Mouse (Mus musculus): ENCODE measurements around the gene Adcyap1r1.

The Adcyap1r1 gene

GRCm38 (mm10) chr6:55451771-55452371, at the start of gene Adcyap1r1:
Gene Adcyap1r1, plus strand, starts transcription at chr6:55451978.
- no peak for DNase-seq (ENCODE audit: low read depth, low spot score)

GRCm38 (mm10) chr6:55402041-55402776, 49.6 kb upstream of the Adcyap1r1 start:
- DNase-seq (ENCODE audit: low read depth, low spot score): no peak

- no peak for DNase-seq (ENCODE audit: low read depth, low spot score)
These were observed 48.1 kb upstream of the Adcyap1r1 start for GRCm38 (mm10) chr6:55403411-55404309.

- no peak for DNase-seq (ENCODE audit: low read depth, low spot score)
These were observed 47.3 kb upstream of the Adcyap1r1 start for GRCm38 (mm10) chr6:55404421-55404990.

- no peak for DNase-seq (ENCODE audit: low read depth, low spot score)
These were observed 44.4 kb upstream of the Adcyap1r1 start for GRCm38 (mm10) chr6:55407345-55407744.

GRCm38 (mm10) chr6:55410119-55410775, 41.5 kb upstream of the Adcyap1r1 start:
- no peak for DNase-seq (ENCODE audit: low read depth, low spot score)

- no peak for DNase-seq (ENCODE audit: low read depth, low spot score)
These were observed 40.8 kb upstream of the Adcyap1r1 start for GRCm38 (mm10) chr6:55410977-55411376.

GRCm38 (mm10) chr6:55416202-55416601, 35.6 kb upstream of the Adcyap1r1 start:
- DNase-seq (ENCODE audit: low read depth, low spot score): no peak

- DNase-seq (ENCODE audit: low read depth, low spot score): no peak
These were observed 32.9 kb upstream of the Adcyap1r1 start for GRCm38 (mm10) chr6:55418746-55419410.

- no peak for DNase-seq (ENCODE audit: low read depth, low spot score)
These were observed 31.4 kb upstream of the Adcyap1r1 start for GRCm38 (mm10) chr6:55420411-55420810.

GRCm38 (mm10) chr6:55420869-55421361, 30.9 kb upstream of the Adcyap1r1 start:
- DNase-seq (ENCODE audit: low read depth, low spot score): no peak

GRCm38 (mm10) chr6:55432121-55432520, 19.7 kb upstream of the Adcyap1r1 start:
- DNase-seq (ENCODE audit: low read depth, low spot score): no peak

- no peak for DNase-seq (ENCODE audit: low read depth, low spot score)
These were observed 17.4 kb upstream of the Adcyap1r1 start for GRCm38 (mm10) chr6:55434360-55434759.

GRCm38 (mm10) chr6:55435266-55436159, 16.3 kb upstream of the Adcyap1r1 start:
- no peak for DNase-seq (ENCODE audit: low read depth, low spot score)

- no peak for DNase-seq (ENCODE audit: low read depth, low spot score)
These were observed 13.9 kb upstream of the Adcyap1r1 start for GRCm38 (mm10) chr6:55437919-55438318.

GRCm38 (mm10) chr6:55438837-55439236, 12.9 kb upstream of the Adcyap1r1 start:
- no peak for DNase-seq (ENCODE audit: low read depth, low spot score)

- no peak for DNase-seq (ENCODE audit: low read depth, low spot score)
These were observed 7.7 kb upstream of the Adcyap1r1 start for GRCm38 (mm10) chr6:55443927-55444688.

- DNase-seq (ENCODE audit: low read depth, low spot score): no peak
These were observed 7.1 kb upstream of the Adcyap1r1 start for GRCm38 (mm10) chr6:55444721-55445120.

GRCm38 (mm10) chr6:55448199-55448598, 3.6 kb upstream of the Adcyap1r1 start:
- DNase-seq (ENCODE audit: low read depth, low spot score): no peak

All from CD4-positive helper T cell, adult 2 months (primary cell).